Mouse (Mus musculus) small intestine, adult 2 months (tissue): ENCODE data around the gene Nop10. TPM values are rescaled to one million over a fixed set of nuclear protein-coding genes. Genes with fewer than 3 reads are reported as not detected.

Experiments
- H3K27ac ChIP-seq: fragments of 200-500 bp; 2 replicates; pipeline ENCODE4 v1.5.1; 2012; ENCODE audit warnings: low read depth, low read length, control low read depth, inconsistent platforms; ENCODE audit not compliant: insufficient read depth
- H3K27me3 ChIP-seq: fragments of 200-500 bp; 2 replicates; pipeline ENCODE4 v1.6.1; 2012; ENCODE audit warnings: mild to moderate bottlenecking, moderate library complexity, low read length, inconsistent platforms; ENCODE audit not compliant: control insufficient read depth, insufficient read depth
- H3K36me3 ChIP-seq: fragments of 200-500 bp; 2 replicates; pipeline ENCODE4 v1.6.1; 2012; ENCODE audit warnings: mild to moderate bottlenecking, low read length, control low read depth, inconsistent platforms; ENCODE audit not compliant: control insufficient read depth, insufficient read depth
- H3K4me1 ChIP-seq: fragments of 200-500 bp; 2 replicates; pipeline ENCODE4 v1.6.1; 2012; ENCODE audit warnings: low read length, inconsistent platforms, mixed read lengths; ENCODE audit not compliant: control insufficient read depth, insufficient read depth, insufficient read length
- H3K4me3 ChIP-seq: fragments of 200-500 bp; 2 replicates; pipeline ENCODE4 v1.5.1; 2012; ENCODE audit warnings: low read depth, mild to moderate bottlenecking, control low read depth, inconsistent platforms, low read length, moderate library complexity
- CTCF ChIP-seq: fragments of 200-500 bp; IDR thresholded peaks from 2 replicates; pipeline ENCODE4 v1.5.1; 2012; ENCODE audit warnings: low read depth, mild to moderate bottlenecking, control low read depth, inconsistent platforms, low read length, moderate library complexity, mixed read lengths; ENCODE audit not compliant: insufficient replicate concordance, insufficient read length; ENCODE audit errors: extremely low read depth
- POLR2A ChIP-seq: fragments of 200-500 bp; IDR thresholded peaks from 2 replicates; pipeline ENCODE4 v1.6.1; 2012; ENCODE audit warnings: low read depth, mild to moderate bottlenecking, control low read depth, inconsistent platforms, low read length, moderate library complexity
- WGBS: fragments of 180-500 bp; shearing (Covaris S2); methylation state at CpG from one replicate; pipeline ENCODE4 v1.1.7; 2018; 5-methylcytosine and 5-hydroxymethylcytosine counted together
- polyA plus RNA-seq: library from polyadenylated mRNA; depleted of rRNA; stranded (reverse); fragments of >200 nt; gene quantifications from 2 replicates; pipeline ENCODE4 v1.2.3, GENCODE M21; 2012

Nop10 gene
- polyA plus RNA-seq, 1 experiment = 20.3 TPM

GRCm38 (mm10) chr2:112249780-112250453, 11.8 kb upstream of the Nop10 start:
- H3K36me3 ChIP-seq = no peaks in the 10 kb centered on the region; the same call in 1 of the 2 replicates
- WGBS = 90% methylated on average over 10 of the region's 10 CpGs
- H3K27me3 ChIP-seq = no peaks in the 10 kb centered on the region
- H3K4me3 ChIP-seq = no peak overlapping the region
- H3K27ac ChIP-seq = no peak overlapping the region
- TF ChIP-seq POLR2A (no peak), CTCF (no peak)
- H3K4me1 ChIP-seq = peaks cover 3% of the 10 kb centered on the region; the same call in 1 of the 2 replicates

DNA sequence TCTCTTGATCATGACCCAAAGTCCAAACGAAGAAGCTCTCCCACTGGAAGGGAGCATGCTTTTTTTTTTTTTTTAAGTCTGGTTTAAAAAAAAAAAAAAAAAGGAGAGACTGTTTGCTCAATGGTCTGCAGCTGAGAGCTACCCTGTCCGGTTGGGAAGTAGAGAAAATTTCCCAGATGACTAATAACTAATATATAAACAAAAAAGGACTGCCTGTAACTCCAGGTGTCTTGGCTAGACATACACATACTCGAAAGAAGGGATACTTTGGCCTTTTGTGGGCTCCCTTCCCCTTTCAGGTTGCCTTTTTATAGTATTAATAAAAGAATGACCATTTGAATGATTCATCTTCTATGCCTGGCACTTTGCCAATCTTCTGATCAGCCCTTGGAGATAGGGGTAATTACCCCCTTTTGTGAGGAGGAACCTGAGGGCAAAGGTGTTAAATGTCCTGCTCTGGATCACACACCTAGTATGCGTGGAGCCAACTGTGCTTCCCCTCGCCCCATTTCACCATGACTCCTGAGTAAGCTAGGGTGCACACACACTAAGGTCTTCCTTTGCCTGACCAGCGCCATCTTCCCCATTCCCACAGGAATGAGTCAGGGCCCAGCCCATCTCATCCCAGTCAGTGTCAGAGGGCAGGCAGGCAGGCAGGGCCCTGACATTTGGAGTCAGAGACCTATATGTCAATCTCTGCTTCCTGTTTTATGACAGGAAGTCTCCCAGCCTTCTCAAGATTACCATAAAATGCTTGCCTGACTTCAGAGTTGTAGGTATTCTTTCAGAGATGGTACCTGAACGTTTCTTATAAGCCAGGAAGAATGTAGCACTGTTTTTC, 6.8 kb upstream of the Nop10 start:
- Histone ChIP-seq H3K27ac (peak overlapping the region; percentile 79), H3K4me3 (no peak overlapping the region), H3K4me1 (peaks cover 13% of the 10 kb centered on the region), H3K36me3 (no peaks in the 10 kb centered on the region), H3K27me3 (no peaks in the 10 kb centered on the region)
- 24% methylated on average over 7 of the region's 7 CpGs for WGBS
- TF ChIP-seq CTCF (no peak), POLR2A (no peak)

- TF ChIP-seq CTCF (peak; percentile 54; the same call in 1 of the 2 replicates), POLR2A (no peak)
- Histone ChIP-seq H3K27me3 (no peaks in the 10 kb centered on the region), H3K4me3 (no peak within 1 kb of the TSS), H3K4me1 (peaks cover 10% of the 10 kb centered on the region), H3K27ac (no peak within 1 kb of the TSS), H3K36me3 (no peaks in the 10 kb centered on the region)
- 45% methylated on average over 10 of the region's 10 CpGs for WGBS
These were observed 2.3 kb upstream of the Nop10 start, which contains the start of gene Nutm1 for GRCm38 (mm10) chr2:112259241-112259962. TSS of gene Nutm1 (minus strand) at chr2:112259291.

GRCm38 (mm10) chr2:112262779-112263295, 1.1 kb downstream of the Nop10 start:
- TF ChIP-seq CTCF (no peak), POLR2A (no peak)
- Histone ChIP-seq H3K27ac (no peak overlapping the region), H3K27me3 (no peaks in the 10 kb centered on the region), H3K4me1 (no peaks in the 10 kb centered on the region), H3K4me3 (no peak overlapping the region), H3K36me3 (no peaks in the 10 kb centered on the region)
- WGBS = 24% methylated on average over 4 of the region's 4 CpGs

DNA sequence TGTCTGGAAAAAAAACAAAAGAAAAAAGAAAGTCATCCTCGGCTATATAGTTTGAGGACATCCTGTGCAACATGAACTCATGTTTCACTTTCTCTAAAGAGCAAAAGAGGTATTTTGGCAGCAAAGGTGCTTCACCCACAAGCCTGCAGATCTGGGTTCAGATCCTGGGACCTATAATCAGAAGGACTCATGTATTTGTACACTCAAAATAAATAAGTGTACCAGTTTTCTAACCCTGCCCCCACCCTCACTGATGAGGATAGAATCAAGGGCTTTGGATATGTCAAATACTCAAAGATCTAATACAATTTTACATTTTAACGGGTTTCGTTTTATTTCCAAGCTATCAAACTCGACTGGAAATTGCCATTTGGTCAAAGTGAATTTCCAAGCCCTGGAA, 2.6 kb downstream of the Nop10 start:
- WGBS = 75% methylated on average over 4 of the region's 4 CpGs
- Histone ChIP-seq H3K27me3 (no peaks in the 10 kb centered on the region), H3K4me3 (no peak overlapping the region), H3K27ac (no peak overlapping the region), H3K4me1 (no peaks in the 10 kb centered on the region), H3K36me3 (no peaks in the 10 kb centered on the region)
- TF ChIP-seq POLR2A (no peak), CTCF (no peak)

DNA sequence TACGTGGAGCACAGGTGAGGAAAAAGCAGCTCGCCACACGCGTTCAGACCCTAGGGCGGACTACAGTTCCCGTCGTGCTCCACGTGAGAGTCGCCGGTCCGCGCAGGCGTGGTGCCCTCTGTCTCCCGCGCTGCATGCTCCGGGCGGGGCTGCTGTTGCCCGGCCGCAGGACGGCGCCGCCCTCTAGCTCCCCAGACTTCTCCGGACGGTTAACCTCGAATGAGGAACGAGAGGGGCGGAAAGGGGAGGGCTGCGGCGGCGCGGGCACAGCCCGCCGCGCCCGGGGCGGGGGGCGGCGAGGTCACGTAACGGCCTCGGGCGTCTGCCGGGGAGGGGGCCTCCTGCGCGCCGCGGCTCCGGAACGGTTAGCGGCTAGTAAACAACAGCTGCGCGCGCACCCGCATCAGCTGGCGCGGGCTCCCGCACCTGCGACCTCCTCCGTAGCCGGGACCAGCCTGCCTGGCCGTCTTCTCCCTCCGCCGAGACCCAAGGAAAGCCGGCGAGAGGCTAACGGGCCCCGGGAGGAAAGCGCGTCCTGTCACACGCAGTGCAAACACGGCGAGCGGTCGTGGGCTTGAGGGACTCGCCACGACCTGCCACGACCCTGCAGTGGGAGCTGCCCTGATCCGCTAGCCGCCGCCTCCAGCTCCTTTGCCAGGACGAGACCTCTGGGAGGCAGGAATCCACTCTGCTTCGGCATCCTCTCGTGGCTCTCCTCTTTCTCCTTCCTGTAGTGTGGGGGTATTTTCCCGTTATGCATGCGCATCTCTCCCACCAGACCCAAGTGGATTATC, 3.9 kb downstream of the Nop10 start, which contains the start of gene Slc12a6:
Gene Slc12a6, plus strand, starts transcription at position 378 of the 794 bp plus-strand sequence.
- peak within 1 kb of the TSS; percentile 80 for H3K27ac ChIP-seq
- H3K27me3 ChIP-seq = no peaks in the 10 kb centered on the region
- H3K36me3 ChIP-seq = no peaks in the 10 kb centered on the region
- TF ChIP-seq CTCF (no peak), POLR2A (peak; percentile 22; the same call in 1 of the 2 replicates)
- peaks cover 4% of the 10 kb centered on the region; the same call in 1 of the 2 replicates for H3K4me1 ChIP-seq
- peak within 1 kb of the TSS; percentile 97 for H3K4me3 ChIP-seq
- WGBS = under 1% methylated on average over 85 of the region's 85 CpGs
